Mouse (Mus musculus): ENCODE measurements around the gene Ddr1. TPM values are rescaled to one million over a fixed set of nuclear protein-coding genes. Genes with fewer than 3 reads are reported as not detected.

The Ddr1 gene
- polyA plus RNA-seq, 1 experiment, result 44.9 TPM

DNA sequence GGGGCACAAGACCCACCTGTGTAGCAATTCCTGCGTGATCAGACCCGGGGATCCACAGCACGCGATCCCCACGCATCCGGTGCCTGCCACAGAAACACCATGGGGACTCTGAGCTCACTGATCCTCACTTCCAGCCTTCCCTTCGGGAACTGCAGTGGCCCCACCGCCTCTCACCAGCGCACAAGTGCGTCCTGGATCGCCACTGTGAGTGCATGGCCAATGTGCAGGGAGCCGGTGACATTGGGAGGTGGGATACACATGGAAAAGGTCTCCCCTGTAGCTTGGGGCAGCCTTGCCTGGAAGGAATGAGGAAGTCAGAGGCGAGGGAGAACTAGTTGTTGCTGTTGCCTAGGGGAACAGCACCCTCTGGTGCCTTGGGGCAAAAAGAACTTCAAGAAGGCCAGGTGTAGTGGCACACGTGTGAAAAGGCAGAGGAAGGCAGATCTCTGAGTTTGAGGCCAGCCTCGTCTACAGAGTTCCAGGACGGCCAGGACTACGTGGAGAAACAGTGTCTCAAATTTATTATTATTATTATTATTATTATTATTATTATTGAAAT is 38.4 kb downstream of the Ddr1 start:
- TF ChIP-seq CTCF (IDR thresholded peaks at IDR 0.05; ENCODE audit: extremely low read depth, insufficient read depth, low read length), result peak; percentile 70
- no peak for TF ChIP-seq POLR2A (IDR thresholded peaks at IDR 0.05; ENCODE audit: extremely low read depth, insufficient read depth, low read length)
- Histone ChIP-seq H3K27ac (ENCODE audit: insufficient read depth, low read length) (no peak overlapping the region), H3K4me3 (ENCODE audit: insufficient read depth, low read length) (no peak overlapping the region; the same call in 1 of the 2 replicates), H3K4me1 (ENCODE audit: control insufficient read depth, insufficient read depth, low read length) (no peaks in the 10 kb centered on the region)

DNA sequence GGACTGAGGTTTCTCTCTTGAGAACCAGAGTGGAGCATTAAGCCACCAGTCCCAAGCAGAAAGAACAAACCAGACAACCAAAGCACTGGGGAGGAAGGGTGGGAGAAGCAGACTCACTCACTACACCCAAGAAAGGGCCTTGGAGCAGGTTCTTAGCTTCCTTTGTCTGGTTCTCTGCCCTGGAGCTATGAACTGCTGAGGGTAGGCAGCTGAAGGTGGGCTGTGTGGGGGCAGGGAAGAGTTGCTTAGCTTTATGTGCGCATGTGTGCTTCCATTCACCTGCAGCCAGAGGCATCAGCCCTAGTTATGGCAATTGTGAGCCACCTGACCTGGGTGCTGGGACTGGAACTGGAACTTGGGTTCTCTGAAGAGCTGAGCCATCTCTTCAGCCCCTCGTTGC is 51.3 kb downstream of the Ddr1 start:
- Histone ChIP-seq H3K27ac (ENCODE audit: insufficient read depth, low read length) (no peak overlapping the region), H3K4me1 (ENCODE audit: control insufficient read depth, insufficient read depth, low read length) (no peaks in the 10 kb centered on the region), H3K4me3 (ENCODE audit: insufficient read depth, low read length) (no peak overlapping the region)
- TF ChIP-seq CTCF (IDR thresholded peaks at IDR 0.05; ENCODE audit: extremely low read depth, insufficient read depth, low read length), result no peak
- no peak for TF ChIP-seq POLR2A (IDR thresholded peaks at IDR 0.05; ENCODE audit: extremely low read depth, insufficient read depth, low read length)

DNA sequence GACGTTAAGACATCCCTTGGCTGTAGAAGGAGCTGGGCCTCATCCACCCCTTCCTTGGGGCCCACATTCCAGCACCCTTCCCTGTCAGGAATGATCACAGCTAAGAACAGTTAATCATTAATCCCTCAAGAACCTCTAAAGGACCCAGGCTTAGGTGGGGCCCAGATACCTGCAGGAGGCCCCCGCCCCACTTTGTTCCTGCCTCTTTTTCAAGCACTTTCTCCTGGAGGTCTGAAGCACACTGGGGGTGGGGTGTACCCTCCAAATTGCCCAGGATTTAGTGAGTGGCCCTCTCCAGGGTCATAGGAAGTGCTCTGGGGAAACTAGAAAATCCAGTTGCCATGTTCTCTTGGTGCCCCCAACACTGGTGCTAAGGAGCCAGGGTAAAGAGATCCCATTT is 55.0 kb downstream of the Ddr1 start:
- TF ChIP-seq CTCF (IDR thresholded peaks at IDR 0.05; ENCODE audit: extremely low read depth, insufficient read depth, low read length), result no peak
- no peak for TF ChIP-seq POLR2A (IDR thresholded peaks at IDR 0.05; ENCODE audit: extremely low read depth, insufficient read depth, low read length)

DNA sequence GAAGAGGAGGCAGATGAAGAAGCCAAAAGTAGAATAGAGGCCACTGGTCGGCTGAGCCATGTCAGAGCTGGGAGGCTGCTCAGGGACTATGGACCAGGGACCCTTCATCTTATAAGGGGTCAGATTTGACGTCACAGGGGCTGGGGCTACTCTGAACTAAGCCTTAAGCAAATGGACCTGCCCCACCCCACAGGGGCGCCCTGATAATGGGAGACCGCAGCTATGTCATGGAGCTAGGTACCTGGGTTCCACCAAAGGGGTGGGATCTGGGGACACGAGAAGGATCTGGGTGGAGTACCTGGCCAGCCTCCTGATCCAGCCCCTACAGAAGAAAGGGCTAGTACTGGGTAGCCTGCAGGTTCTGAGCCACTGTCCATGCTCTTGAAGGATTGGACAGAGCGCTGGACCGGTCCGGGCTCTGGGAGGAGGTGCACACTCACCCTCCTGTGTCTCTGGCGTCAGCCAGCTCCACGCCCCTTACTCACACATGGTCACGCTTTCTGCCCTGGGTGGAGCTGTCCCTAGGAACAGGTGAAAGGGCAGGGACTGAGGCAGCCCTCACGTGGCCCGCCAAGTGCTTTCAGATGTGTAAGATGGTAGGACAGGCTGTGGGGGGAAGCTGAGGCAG is 60.7 kb downstream of the Ddr1 start, which contains the start of gene Mucl3:
Gene Mucl3 (minus strand): TSS at position 87 of the 628 bp plus-strand sequence.
- Histone ChIP-seq H3K4me1 (ENCODE audit: control insufficient read depth, insufficient read depth, low read length) (no peaks in the 10 kb centered on the region), H3K27ac (ENCODE audit: insufficient read depth, low read length) (no peak within 1 kb of the TSS), H3K4me3 (ENCODE audit: insufficient read depth, low read length) (no peak within 1 kb of the TSS)
- TF ChIP-seq POLR2A (IDR thresholded peaks at IDR 0.05; ENCODE audit: extremely low read depth, insufficient read depth, low read length) (no peak), CTCF (IDR thresholded peaks at IDR 0.05; ENCODE audit: extremely low read depth, insufficient read depth, low read length) (no peak)

More for the DNA sequence above, 55.0 kb downstream of the Ddr1 start:
- no peaks in the 10 kb centered on the region for H3K4me1 ChIP-seq (ENCODE audit: control insufficient read depth, insufficient read depth, low read length)
- no peak overlapping the region for H3K27ac ChIP-seq (ENCODE audit: insufficient read depth, low read length)
- no peak overlapping the region for H3K4me3 ChIP-seq (ENCODE audit: insufficient read depth, low read length)

DNA sequence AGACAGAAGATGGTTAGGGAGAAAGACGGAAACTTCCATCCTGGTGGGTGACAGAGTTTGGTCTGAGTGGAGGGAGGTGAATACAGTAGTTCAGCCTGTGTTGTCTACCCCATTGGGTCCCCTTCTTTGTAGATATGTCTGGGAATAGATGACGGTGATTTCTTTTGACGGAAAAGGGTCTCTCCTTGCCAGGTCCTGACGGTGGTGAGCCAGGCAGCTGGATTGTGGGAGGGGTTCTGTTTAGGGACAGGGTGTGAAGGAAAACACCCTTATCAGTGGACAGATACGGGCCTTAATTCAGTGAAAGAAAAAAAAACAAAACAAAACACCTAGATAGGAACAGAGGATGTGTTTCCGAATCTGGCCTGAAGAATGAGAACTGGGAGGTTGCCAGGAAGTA is 65.1 kb downstream of the Ddr1 start:
- H3K4me3 ChIP-seq (ENCODE audit: insufficient read depth, low read length), result no peak overlapping the region
- no peak overlapping the region for H3K27ac ChIP-seq (ENCODE audit: insufficient read depth, low read length)
- no peak for TF ChIP-seq POLR2A (IDR thresholded peaks at IDR 0.05; ENCODE audit: extremely low read depth, insufficient read depth, low read length)
- no peak for TF ChIP-seq CTCF (IDR thresholded peaks at IDR 0.05; ENCODE audit: extremely low read depth, insufficient read depth, low read length)
- no peaks in the 10 kb centered on the region for H3K4me1 ChIP-seq (ENCODE audit: control insufficient read depth, insufficient read depth, low read length)

DNA sequence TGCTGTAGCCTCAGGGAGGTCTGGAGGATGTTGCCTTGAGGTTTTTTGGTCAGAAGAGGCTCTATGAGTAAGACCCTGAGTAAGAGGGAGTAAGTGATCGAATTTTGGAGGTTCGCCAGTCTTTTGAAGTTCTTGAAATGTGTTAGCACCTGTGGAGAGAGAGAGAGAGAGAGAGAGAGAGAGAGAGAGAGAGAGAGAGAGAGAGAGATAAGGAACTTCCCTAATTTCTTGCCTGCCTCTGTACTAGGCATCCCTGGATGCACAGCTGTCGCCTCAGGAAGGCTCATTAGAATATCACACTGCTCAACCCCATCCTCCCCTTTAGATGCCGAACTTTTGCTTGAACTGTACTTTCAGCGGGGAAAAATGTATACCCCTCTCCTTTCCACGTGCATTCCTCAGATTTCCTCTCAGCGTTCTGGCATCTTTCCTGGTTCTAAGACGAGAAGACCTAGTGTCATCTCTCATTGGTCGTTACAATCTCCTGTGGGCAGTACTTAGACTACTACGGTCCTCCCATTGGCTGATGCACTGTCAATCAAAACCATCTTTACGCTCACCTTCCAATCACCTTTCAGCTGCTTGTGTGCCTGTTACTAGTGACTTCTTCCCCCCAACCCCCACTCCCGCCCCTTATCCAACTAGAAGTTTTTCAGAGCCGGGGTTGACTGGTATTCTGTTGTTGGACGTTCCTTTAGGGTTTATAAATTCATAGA is 65.8 kb downstream of the Ddr1 start:
- Histone ChIP-seq H3K4me3 (ENCODE audit: insufficient read depth, low read length) (no peak overlapping the region), H3K27ac (ENCODE audit: insufficient read depth, low read length) (no peak overlapping the region), H3K4me1 (ENCODE audit: control insufficient read depth, insufficient read depth, low read length) (peaks cover 2% of the 10 kb centered on the region; the same call in 1 of the 2 replicates)
- no peak for TF ChIP-seq POLR2A (IDR thresholded peaks at IDR 0.05; ENCODE audit: extremely low read depth, insufficient read depth, low read length)
- TF ChIP-seq CTCF (IDR thresholded peaks at IDR 0.05; ENCODE audit: extremely low read depth, insufficient read depth, low read length), result no peak

DNA sequence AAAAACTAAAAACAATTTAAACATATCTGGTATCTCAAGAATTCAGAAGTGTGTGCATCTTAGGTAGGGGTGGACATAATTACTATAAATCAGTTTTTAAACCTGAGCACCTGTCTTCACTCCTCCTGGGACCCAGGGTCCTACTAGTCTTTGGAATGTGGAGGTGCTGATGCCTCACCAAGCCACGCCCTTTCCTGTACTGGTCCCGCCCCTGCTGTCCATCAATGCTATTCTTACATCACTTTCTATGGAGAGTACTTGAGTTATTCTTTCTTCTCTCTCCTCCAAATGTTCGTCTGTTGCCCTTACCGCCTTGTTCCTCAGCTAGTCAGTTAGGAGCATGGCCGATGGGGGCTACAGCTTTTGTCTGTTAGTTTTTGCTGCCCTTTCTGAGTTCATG is 68.1 kb downstream of the Ddr1 start:
- Histone ChIP-seq H3K4me1 (ENCODE audit: control insufficient read depth, insufficient read depth, low read length) (peaks cover 2% of the 10 kb centered on the region; the same call in 1 of the 2 replicates), H3K27ac (ENCODE audit: insufficient read depth, low read length) (no peak overlapping the region), H3K4me3 (ENCODE audit: insufficient read depth, low read length) (no peak overlapping the region)
- peak; percentile 40; the same call in 1 of the 2 replicates for TF ChIP-seq POLR2A (IDR thresholded peaks at IDR 0.05; ENCODE audit: extremely low read depth, insufficient read depth, low read length)
- TF ChIP-seq CTCF (IDR thresholded peaks at IDR 0.05; ENCODE audit: extremely low read depth, insufficient read depth, low read length), result no peak

DNA sequence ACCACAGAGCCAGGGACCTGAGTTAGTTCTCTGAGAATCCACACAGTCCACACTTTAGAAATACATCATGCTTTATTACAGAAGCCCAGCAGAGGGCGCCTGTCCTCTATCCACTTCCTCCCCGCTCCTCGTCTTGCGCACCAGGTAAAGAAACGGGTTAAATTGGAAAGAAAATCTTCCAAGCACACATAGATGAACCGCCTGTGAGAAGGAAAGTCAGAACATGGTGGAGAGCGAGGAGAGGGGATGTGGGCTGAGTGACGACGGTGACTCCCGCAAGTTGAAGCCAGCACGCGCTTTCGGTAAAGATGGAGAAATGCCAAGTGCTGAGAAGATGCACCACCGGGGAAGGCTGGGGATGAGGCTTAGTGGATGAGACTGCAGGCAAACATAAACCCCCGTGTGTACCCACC is 68.7 kb downstream of the Ddr1 start:
- peaks cover 2% of the 10 kb centered on the region; the same call in 1 of the 2 replicates for H3K4me1 ChIP-seq (ENCODE audit: control insufficient read depth, insufficient read depth, low read length)
- peak; percentile 64; the same call in 1 of the 2 replicates for TF ChIP-seq POLR2A (IDR thresholded peaks at IDR 0.05; ENCODE audit: extremely low read depth, insufficient read depth, low read length)
- TF ChIP-seq CTCF (IDR thresholded peaks at IDR 0.05; ENCODE audit: extremely low read depth, insufficient read depth, low read length), result peak; percentile 69
- 0 out of 2 replicates have a peak overlapping the region, but pooled peaks have one; percentile 20 for H3K27ac ChIP-seq (ENCODE audit: insufficient read depth, low read length)
- peak overlapping the region; percentile 36 for H3K4me3 ChIP-seq (ENCODE audit: insufficient read depth, low read length)

DNA sequence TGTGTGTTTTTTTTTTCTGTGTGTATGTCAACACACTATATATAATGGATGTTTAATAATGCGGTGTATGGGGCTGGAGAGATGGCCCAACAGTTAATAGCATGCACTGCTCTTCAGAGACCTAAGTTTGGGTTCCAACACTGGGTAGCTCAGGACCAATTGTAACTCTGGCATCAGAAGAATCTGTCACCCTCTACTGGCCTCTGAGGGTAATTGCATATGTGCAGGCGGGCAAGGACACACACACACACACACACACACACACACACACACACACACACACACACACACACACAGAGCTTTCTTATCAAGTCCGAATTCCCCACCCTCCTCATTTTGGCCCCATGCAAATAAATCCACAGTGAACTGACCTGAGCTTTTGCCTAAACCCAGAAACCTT is 69.2 kb downstream of the Ddr1 start:
- H3K4me1 ChIP-seq (ENCODE audit: control insufficient read depth, insufficient read depth, low read length), result peaks cover 2% of the 10 kb centered on the region; the same call in 1 of the 2 replicates
- H3K27ac ChIP-seq (ENCODE audit: insufficient read depth, low read length), result no peak overlapping the region
- peak; percentile 28 for TF ChIP-seq CTCF (IDR thresholded peaks at IDR 0.05; ENCODE audit: extremely low read depth, insufficient read depth, low read length)
- no peak for TF ChIP-seq POLR2A (IDR thresholded peaks at IDR 0.05; ENCODE audit: extremely low read depth, insufficient read depth, low read length)
- no peak overlapping the region; the same call in 1 of the 2 replicates for H3K4me3 ChIP-seq (ENCODE audit: insufficient read depth, low read length)

Data from cortical plate, adult 2 months (tissue).